Mouse (Mus musculus) erythroblast, embryonic 14.5 days (primary cell): ENCODE measurements at regions not wholly inside any gene's neighbourhood (a gene's known extent, or its start where the extent isn't known, plus 50 kb on each side); places are given as distances from the start of the nearest gene placed in this dataset.

Experiments
- H3K27me3 ChIP-seq: 2 replicates; pipeline ENCODE4 v1.6.1; 2012; ENCODE audit warnings: inconsistent platforms; ENCODE audit not compliant: control insufficient read depth
- H3K36me3 ChIP-seq: 2 replicates; pipeline ENCODE4 v1.6.1; 2012; ENCODE audit warnings: mild to moderate bottlenecking, inconsistent platforms; ENCODE audit not compliant: control insufficient read depth
- H3K4me1 ChIP-seq: 2 replicates; pipeline ENCODE4 v1.6.1; 2012; ENCODE audit warnings: inconsistent platforms; ENCODE audit not compliant: control insufficient read depth
- H3K4me3 ChIP-seq: replicated peaks from 2 replicates; pipeline ENCODE3; 2012; ENCODE audit warnings: moderate library complexity, mild to moderate bottlenecking, inconsistent platforms
- H3K9me3 ChIP-seq: 2 replicates; pipeline ENCODE4 v1.6.1; 2012; ENCODE audit warnings: low read length, inconsistent platforms, mixed read lengths; ENCODE audit not compliant: control insufficient read depth
- GATA1 ChIP-seq: IDR thresholded peaks from 2 replicates; pipeline ENCODE4 v1.6.1; 2012; ENCODE audit warnings: low read length, inconsistent platforms, mixed read lengths
- TAL1 ChIP-seq: IDR thresholded peaks from 3 replicates; pipeline ENCODE4 v1.6.1; 2012; ENCODE audit warnings: low read length, inconsistent platforms, mixed read lengths

GRCm38 (mm10) chrX:11801208-11801607 lies 358.9 kb downstream of the Bcor start:
- H3K27me3 ChIP-seq: peaks cover 9% of the 10 kb centered on the region
- H3K4me3 ChIP-seq: no peak overlapping the region
- H3K9me3 ChIP-seq: no peaks in the 10 kb centered on the region
- no peaks in the 10 kb centered on the region for H3K36me3 ChIP-seq
- no peak for TF ChIP-seq TAL1
- H3K4me1 ChIP-seq: peaks cover 3% of the 10 kb centered on the region

GRCm38 (mm10) chrX:11801621-11802020 lies 358.5 kb downstream of the Bcor start:
- TF ChIP-seq TAL1 (no peak), GATA1 (no peak)
- Histone ChIP-seq H3K4me3 (no peak overlapping the region), H3K9me3 (no peaks in the 10 kb centered on the region), H3K4me1 (peaks cover 3% of the 10 kb centered on the region), H3K36me3 (no peaks in the 10 kb centered on the region), H3K27me3 (peaks cover 13% of the 10 kb centered on the region)

- peaks cover 3% of the 10 kb centered on the region for H3K4me1 ChIP-seq
- H3K27me3 ChIP-seq: peaks cover 20% of the 10 kb centered on the region
- TF ChIP-seq GATA1 (no peak), TAL1 (no peak)
- no peaks in the 10 kb centered on the region for H3K9me3 ChIP-seq
- H3K4me3 ChIP-seq: no peak overlapping the region
- H3K36me3 ChIP-seq: no peaks in the 10 kb centered on the region
Observed at GRCm38 (mm10) chrX:11802074-11802899, 357.9 kb downstream of the Bcor start.

- Histone ChIP-seq H3K4me1 (peaks cover 3% of the 10 kb centered on the region), H3K27me3 (peaks cover 29% of the 10 kb centered on the region), H3K9me3 (no peaks in the 10 kb centered on the region; the same call in 1 of the 2 replicates), H3K4me3 (no peak overlapping the region), H3K36me3 (no peaks in the 10 kb centered on the region)
- TF ChIP-seq GATA1 (no peak), TAL1 (no peak)
Observed at GRCm38 (mm10) chrX:11803239-11803638, 356.9 kb downstream of the Bcor start.

- TF ChIP-seq TAL1 (no peak), GATA1 (no peak)
- Histone ChIP-seq H3K9me3 (no peaks in the 10 kb centered on the region; the same call in 1 of the 2 replicates), H3K36me3 (no peaks in the 10 kb centered on the region), H3K27me3 (peaks cover 36% of the 10 kb centered on the region), H3K4me3 (peak overlapping the region; percentile 30), H3K4me1 (peaks cover 3% of the 10 kb centered on the region)
Observed at GRCm38 (mm10) chrX:11806896-11807252, 353.3 kb downstream of the Bcor start.

GRCm38 (mm10) chrX:11807253-11807882 lies 352.8 kb downstream of the Bcor start:
- TF ChIP-seq TAL1: no peak
- no peak for TF ChIP-seq GATA1
- H3K27me3 ChIP-seq: peaks cover 36% of the 10 kb centered on the region
- H3K9me3 ChIP-seq: no peaks in the 10 kb centered on the region; the same call in 1 of the 2 replicates
- peak overlapping the region; percentile 30 for H3K4me3 ChIP-seq
- H3K4me1 ChIP-seq: no peaks in the 10 kb centered on the region; the same call in 1 of the 2 replicates
- no peaks in the 10 kb centered on the region for H3K36me3 ChIP-seq

- Histone ChIP-seq H3K27me3 (peaks cover 36% of the 10 kb centered on the region), H3K36me3 (no peaks in the 10 kb centered on the region), H3K9me3 (no peaks in the 10 kb centered on the region; the same call in 1 of the 2 replicates), H3K4me3 (no peak overlapping the region), H3K4me1 (no peaks in the 10 kb centered on the region)
- TF ChIP-seq TAL1 (no peak), GATA1 (no peak)
Observed at GRCm38 (mm10) chrX:11807883-11808262, 352.3 kb downstream of the Bcor start.

GRCm38 (mm10) chrX:11808911-11809310 lies 351.2 kb downstream of the Bcor start:
- H3K36me3 ChIP-seq: no peaks in the 10 kb centered on the region
- no peaks in the 10 kb centered on the region for H3K4me1 ChIP-seq
- H3K27me3 ChIP-seq: peaks cover 36% of the 10 kb centered on the region
- no peaks in the 10 kb centered on the region; the same call in 1 of the 2 replicates for H3K9me3 ChIP-seq
- no peak for TF ChIP-seq TAL1
- TF ChIP-seq GATA1: no peak
- no peak overlapping the region for H3K4me3 ChIP-seq

GRCm38 (mm10) chrX:11814861-11815260 lies 345.3 kb downstream of the Bcor start:
- no peak for TF ChIP-seq GATA1
- TF ChIP-seq TAL1: no peak
- no peaks in the 10 kb centered on the region for H3K36me3 ChIP-seq

More at GRCm38 (mm10) chrX:11814861-11815260, 345.3 kb downstream of the Bcor start:
- Histone ChIP-seq H3K4me3 (no peak overlapping the region), H3K9me3 (no peaks in the 10 kb centered on the region), H3K27me3 (no peaks in the 10 kb centered on the region), H3K4me1 (no peaks in the 10 kb centered on the region)
